Mouse (Mus musculus) left cerebral cortex, adult 2 months (tissue): ENCODE data around the gene Slc35e3. TPM values are rescaled to one million over a fixed set of nuclear protein-coding genes. Genes with fewer than 3 reads are reported as not detected.

Source experiments
- DNase-seq, 2 experiments: peaks; one replicate each; pipeline ENCODE4 v3.0.0; 2021 to 2022; ENCODE audit warnings: low spot score in 2 of 2, mixed read lengths in 1 of 2; ENCODE audit errors: extremely low spot score in 1 of 2
- H3K27ac ChIP-seq: fragments of 200-600 bp; 2 replicates; pipeline ENCODE4 v1.8.1; 2022
- H3K4me3 ChIP-seq: fragments of 200-600 bp; 2 replicates; pipeline ENCODE4 v1.8.1; 2022
- CTCF ChIP-seq: fragments of 200-600 bp; IDR thresholded peaks from 2 replicates; pipeline ENCODE4 v1.8.1; 2022; ENCODE audit warnings: antibody characterized with exemption, mild to moderate bottlenecking, moderate library complexity
- intact Hi-C: fragments of 180-260 bp; cut with DNase I; formaldehyde crosslinking; loops from one replicate; pipeline ENCODE4 v1.15.1; 2025
- total RNA-seq, 2 experiments: library from RNA; stranded (reverse); gene quantifications; 2 replicates each; pipeline ENCODE4 v1.2.3; 2021

The Slc35e3 gene
- total RNA-seq, 2 experiments from 2014 or later: 27.7 to 28.8 TPM

- H3K27ac ChIP-seq: no peak overlapping the region
- TF ChIP-seq CTCF: no peak
- DNase-seq: no peak
- intact Hi-C loops: no loop called here
- no peak overlapping the region for H3K4me3 ChIP-seq
Measured at GRCm38 (mm10) chr10:117685171-117685848, 60.9 kb downstream of the Slc35e3 start.

DNA sequence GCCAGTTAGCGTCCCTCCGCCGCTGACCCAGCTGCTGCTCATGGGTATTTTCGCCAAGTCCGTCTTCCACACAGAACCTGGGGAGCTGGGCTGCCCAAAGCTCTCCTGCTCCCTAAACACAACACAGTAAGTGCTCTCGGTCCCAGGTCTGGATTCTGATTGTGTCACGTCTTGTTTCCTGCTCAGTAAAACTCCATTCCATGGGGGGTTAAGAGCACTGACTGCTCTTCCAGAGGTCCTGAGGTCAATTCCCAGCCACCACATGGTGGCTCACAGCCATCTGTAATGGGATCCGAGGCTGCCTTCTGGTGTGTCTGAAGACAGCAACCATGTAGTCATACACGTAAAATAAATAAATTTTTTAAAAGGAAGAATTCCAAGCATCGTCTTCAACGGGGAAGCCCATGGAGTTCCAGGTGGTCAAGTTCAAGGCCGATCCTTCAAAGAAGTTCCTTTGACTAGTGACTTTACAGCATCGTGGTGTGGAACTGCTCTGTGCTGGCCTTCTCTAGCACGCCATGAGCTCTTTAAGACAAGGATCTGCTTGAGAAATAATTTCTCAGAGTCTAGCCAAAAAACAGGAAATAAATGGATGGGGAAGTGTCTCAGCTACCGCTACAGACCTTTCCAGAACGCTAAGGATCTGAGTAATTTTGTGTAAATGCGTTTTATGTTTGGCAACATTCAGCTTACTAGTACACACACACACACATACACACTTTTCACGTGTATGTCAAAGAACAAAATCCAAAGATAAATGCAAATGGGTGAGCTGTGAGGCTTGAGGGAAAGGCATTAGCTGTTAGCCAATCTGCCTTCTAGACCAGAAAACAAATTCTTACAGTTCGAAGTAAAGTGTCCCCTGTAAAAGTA lies 61.6 kb downstream of the Slc35e3 start:
- TF ChIP-seq CTCF: no peak
- H3K4me3 ChIP-seq: no peak overlapping the region
- H3K27ac ChIP-seq: no peak overlapping the region
- DNase-seq: no peak
- intact Hi-C loops: no loop called here

- no peak for DNase-seq
- no peak overlapping the region for H3K27ac ChIP-seq
- H3K4me3 ChIP-seq: no peak overlapping the region
- TF ChIP-seq CTCF: no peak
- intact Hi-C loops: no loop called here
Measured at GRCm38 (mm10) chr10:117683734-117684037, 62.5 kb downstream of the Slc35e3 start.

Other genes starting within 250 kb of the Slc35e3 start
- 1 to 10 TPM; 5.2 to 5.3 TPM for gene Cpm, start 116.9 kb downstream of the Slc35e3 start, total RNA-seq
- gene Mdm2, start 35.6 kb downstream of the Slc35e3 start, total RNA-seq: 10 to 100 TPM; 58.7 to 65.5 TPM
- 10 to 100 TPM; 13.4 to 15.9 TPM for gene Nup107, start 46.3 kb upstream of the Slc35e3 start, total RNA-seq
- 10 to 100 TPM; 59.7 to 61.2 TPM for gene Rap1b, start 99.7 kb upstream of the Slc35e3 start, total RNA-seq